Mouse (Mus musculus) embryonic facial prominence, embryonic 11.5 days (tissue): ENCODE measurements at regions not wholly inside any gene's neighbourhood (a gene's known extent, or its start where the extent isn't known, plus 50 kb on each side); places are given as distances from the start of the nearest gene placed in this dataset.

Experiments
- ATAC-seq: fragments of 200-750 bp; cut with Nextera tagmentation; replicated peaks from 2 replicates; pipeline ENCODE4 v1.8.0; 2017; ENCODE audit warnings: low read depth; ENCODE audit not compliant: insufficient number of reproducible peaks, low FRiP score, low TSS enrichment
- DNase-seq: peaks from one replicate; pipeline ENCODE4 v3.0.0-alpha.2; 2015; ENCODE audit warnings: low spot score
- H3K27ac ChIP-seq: fragments of 300-500 bp; sonication (generic); replicated peaks from 2 replicates; pipeline ENCODE4 v1.5.1; 2014; ENCODE audit warnings: mild to moderate bottlenecking, low read depth, low read length, control low read depth
- H3K27me3 ChIP-seq: fragments of 300-500 bp; sonication (generic); 2 replicates; pipeline ENCODE4 v1.6.1; 2014; ENCODE audit warnings: mild to moderate bottlenecking, low read length, moderate library complexity, mixed read lengths; ENCODE audit not compliant: control insufficient read depth, insufficient read depth
- H3K36me3 ChIP-seq: fragments of 300-500 bp; sonication (generic); replicated peaks from 2 replicates; pipeline ENCODE4 v1.6.1; 2014; ENCODE audit warnings: low read depth, mild to moderate bottlenecking, low read length, moderate library complexity, mixed read lengths; ENCODE audit not compliant: control insufficient read depth, insufficient read depth
- H3K4me1 ChIP-seq: fragments of 300-500 bp; sonication (generic); 2 replicates; pipeline ENCODE4 v1.6.1; 2014; ENCODE audit warnings: low read length, mixed read lengths; ENCODE audit not compliant: control insufficient read depth, insufficient read depth
- H3K4me2 ChIP-seq: fragments of 300-500 bp; sonication (generic); 2 replicates; pipeline ENCODE4 v1.6.1; 2014; ENCODE audit warnings: low read depth, mild to moderate bottlenecking, control low read depth, low read length, moderate library complexity
- H3K4me3 ChIP-seq: fragments of 300-500 bp; sonication (generic); 2 replicates; pipeline ENCODE4 v1.5.1; 2014; ENCODE audit warnings: low read depth, low read length, control low read depth
- H3K9ac ChIP-seq: fragments of 300-500 bp; sonication (generic); replicated peaks from 2 replicates; pipeline ENCODE4 v1.6.1; 2014; ENCODE audit warnings: mild to moderate bottlenecking, control low read depth, low read length
- H3K9me3 ChIP-seq: fragments of 300-500 bp; sonication (generic); replicated peaks from 2 replicates; pipeline ENCODE4 v1.6.1; 2016; ENCODE audit warnings: mild to moderate bottlenecking, low read length, inconsistent platforms, mixed read lengths; ENCODE audit not compliant: control insufficient read depth
- WGBS: fragments of 180-500 bp; shearing (Covaris S2); extraction: QIAGEN DNeasy Blood & Tissue Kit; methylation state at CpG from one replicate; pipeline ENCODE4 v1.1.7; 2014; 5-methylcytosine and 5-hydroxymethylcytosine counted together

DNA sequence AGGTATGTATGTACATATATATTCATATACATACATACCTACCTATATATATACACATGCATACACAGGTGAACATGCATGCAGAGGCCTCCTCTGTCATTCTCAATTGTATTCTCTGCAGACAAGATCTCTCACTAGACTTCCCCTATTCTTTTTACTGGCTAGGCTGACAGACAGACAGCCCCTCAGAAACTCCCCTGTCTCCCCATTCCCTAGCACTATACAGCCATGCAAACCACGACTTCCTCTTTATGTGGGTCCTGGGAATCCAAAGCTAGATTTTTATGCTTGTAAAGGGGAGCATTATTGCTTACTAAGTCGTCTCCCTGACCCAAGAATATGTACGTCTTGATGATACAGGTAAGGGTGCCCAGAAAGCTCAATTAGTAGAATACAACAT lies 86.9 kb downstream of the Fam124b start:
- Histone ChIP-seq H3K9ac (no peak overlapping the region), H3K36me3 (no peaks in the 10 kb centered on the region), H3K4me3 (no peak overlapping the region), H3K9me3 (no peaks in the 10 kb centered on the region), H3K4me2 (no peak overlapping the region), H3K4me1 (no peaks in the 10 kb centered on the region), H3K27ac (no peak overlapping the region), H3K27me3 (no peaks in the 10 kb centered on the region)
- ATAC-seq (no peak), DNase-seq (no peak)
- WGBS, result 73% methylated on average over 3 of the region's 3 CpGs

DNA sequence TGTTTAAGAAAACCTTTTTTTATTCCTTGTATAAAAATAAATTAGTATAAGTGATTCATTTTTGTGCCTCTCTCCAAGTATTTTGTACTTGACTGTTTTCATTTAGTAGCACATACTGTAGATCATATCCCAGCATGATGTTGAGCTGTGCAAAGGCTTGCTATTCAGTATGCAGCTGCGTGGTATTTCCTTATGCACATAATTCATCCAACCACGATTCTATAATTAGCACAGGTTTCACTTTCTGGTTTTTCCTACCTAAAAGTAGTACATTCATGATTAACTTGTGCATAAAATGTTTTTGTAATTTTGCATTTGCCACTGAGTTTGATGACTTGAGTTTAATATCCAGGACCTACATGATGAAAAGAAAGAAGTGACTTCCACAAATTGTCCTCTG lies 94.3 kb downstream of the Fam124b start:
- no peak overlapping the region for H3K9ac ChIP-seq
- H3K27ac ChIP-seq, result no peak overlapping the region
- WGBS, result 89% methylated on average over 2 of the region's 2 CpGs
- no peak overlapping the region for H3K4me3 ChIP-seq
- H3K4me1 ChIP-seq, result no peaks in the 10 kb centered on the region
- no peak overlapping the region for H3K4me2 ChIP-seq
- no peak for DNase-seq
- no peaks in the 10 kb centered on the region for H3K9me3 ChIP-seq
- no peak for ATAC-seq
- H3K27me3 ChIP-seq, result no peaks in the 10 kb centered on the region
- H3K36me3 ChIP-seq, result no peaks in the 10 kb centered on the region

GRCm38 (mm10) chr1:80115913-80116312 lies 102.4 kb downstream of the Fam124b start:
- 77% methylated on average over 2 of the region's 2 CpGs for WGBS
- Histone ChIP-seq H3K9me3 (no peaks in the 10 kb centered on the region), H3K4me2 (no peak overlapping the region), H3K36me3 (no peaks in the 10 kb centered on the region), H3K4me1 (no peaks in the 10 kb centered on the region), H3K27ac (no peak overlapping the region), H3K4me3 (no peak overlapping the region), H3K9ac (no peak overlapping the region), H3K27me3 (no peaks in the 10 kb centered on the region)
- no peak for ATAC-seq
- DNase-seq, result no peak

GRCm38 (mm10) chr1:80107747-80108476 lies 110.4 kb downstream of the Fam124b start:
- ATAC-seq (no peak), DNase-seq (no peak)
- Histone ChIP-seq H3K27me3 (no peaks in the 10 kb centered on the region), H3K4me1 (no peaks in the 10 kb centered on the region), H3K4me3 (no peak overlapping the region), H3K9ac (no peak overlapping the region), H3K4me2 (no peak overlapping the region), H3K36me3 (no peaks in the 10 kb centered on the region), H3K27ac (no peak overlapping the region), H3K9me3 (no peaks in the 10 kb centered on the region)
- 82% methylated on average over 2 of the region's 2 CpGs for WGBS

DNA sequence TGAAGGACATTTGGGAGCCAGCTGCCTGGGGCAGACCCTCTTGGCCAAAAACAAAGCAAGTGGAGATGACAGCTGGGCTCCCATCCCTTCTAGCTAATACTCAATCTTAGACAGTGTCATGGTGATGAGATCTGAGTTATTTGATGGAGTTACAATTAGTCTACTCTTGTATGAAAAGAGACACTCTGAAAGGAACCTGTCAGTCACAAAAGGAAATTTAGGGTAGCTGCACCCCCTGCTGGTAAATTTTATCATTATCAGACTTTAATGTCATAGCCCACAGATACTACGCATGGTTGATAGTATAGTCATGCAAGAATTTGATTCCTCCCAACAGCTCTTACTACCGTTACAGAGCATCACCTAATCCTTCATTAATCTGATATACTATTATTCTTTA lies 112.0 kb downstream of the Fam124b start:
- H3K4me3 ChIP-seq, result no peak overlapping the region
- no peak overlapping the region for H3K4me2 ChIP-seq
- no peaks in the 10 kb centered on the region for H3K36me3 ChIP-seq
- H3K27me3 ChIP-seq, result no peaks in the 10 kb centered on the region
- H3K4me1 ChIP-seq, result no peaks in the 10 kb centered on the region
- no peak for ATAC-seq
- WGBS, result 77% methylated on average over 2 of the region's 2 CpGs
- no peaks in the 10 kb centered on the region for H3K9me3 ChIP-seq
- no peak overlapping the region for H3K27ac ChIP-seq
- H3K9ac ChIP-seq, result no peak overlapping the region
- DNase-seq, result peak; percentile 72

DNA sequence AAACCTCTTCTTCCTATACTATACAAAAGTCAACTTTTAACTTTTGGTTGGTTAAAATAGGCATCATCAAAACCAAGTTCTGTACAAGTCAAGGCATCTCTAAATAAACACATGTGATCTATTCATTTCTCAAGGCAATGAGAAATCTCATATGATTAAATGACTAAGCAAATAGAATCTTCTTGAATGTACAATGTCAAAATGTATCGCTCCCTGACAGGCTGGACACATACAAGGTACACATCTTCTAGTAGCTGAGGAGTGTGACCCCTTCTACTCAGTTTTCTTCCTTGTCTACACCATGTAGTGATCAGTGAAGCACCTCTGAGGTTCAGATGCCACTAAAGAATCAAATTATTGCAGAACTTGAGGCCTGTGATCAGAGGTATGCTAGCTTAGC lies 120.0 kb downstream of the Fam124b start:
- Histone ChIP-seq H3K4me3 (no peak overlapping the region), H3K27me3 (no peaks in the 10 kb centered on the region), H3K9ac (no peak overlapping the region), H3K36me3 (no peaks in the 10 kb centered on the region), H3K9me3 (no peaks in the 10 kb centered on the region), H3K27ac (no peak overlapping the region), H3K4me1 (no peaks in the 10 kb centered on the region), H3K4me2 (no peak overlapping the region)
- no peak for ATAC-seq
- 94% methylated on average over 1 of the region's 1 CpGs for WGBS
- no peak for DNase-seq

GRCm38 (mm10) chr1:80091800-80092199 lies 126.5 kb downstream of the Fam124b start:
- DNase-seq (no peak), ATAC-seq (no peak)
- Histone ChIP-seq H3K27me3 (no peaks in the 10 kb centered on the region), H3K9ac (no peak overlapping the region), H3K4me3 (no peak overlapping the region), H3K36me3 (no peaks in the 10 kb centered on the region), H3K9me3 (no peaks in the 10 kb centered on the region), H3K4me1 (no peaks in the 10 kb centered on the region), H3K27ac (no peak overlapping the region), H3K4me2 (no peak overlapping the region)
- WGBS, result 76% methylated on average over 2 of the region's 2 CpGs

DNA sequence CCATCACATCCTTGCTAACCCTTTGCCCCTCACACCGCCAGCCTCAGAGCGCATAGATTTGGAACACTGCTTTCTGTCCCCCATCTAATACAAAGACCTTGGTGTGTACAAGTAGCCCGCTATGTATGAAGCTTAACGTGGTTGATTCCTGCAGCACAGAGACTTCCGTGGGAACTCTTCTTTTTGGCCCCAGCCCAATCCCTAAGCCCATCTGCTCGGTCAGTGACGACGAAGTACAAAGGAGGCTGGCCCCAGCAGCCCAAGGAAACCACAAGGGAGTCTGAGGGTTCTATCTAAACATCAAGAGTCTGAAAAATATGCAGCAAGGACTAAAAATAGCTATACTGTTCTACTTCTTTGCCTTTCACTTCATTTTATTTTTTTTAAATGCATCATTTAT lies 126.9 kb downstream of the Fam124b start:
- 82% methylated on average over 8 of the region's 8 CpGs for WGBS
- no peak for DNase-seq
- Histone ChIP-seq H3K9me3 (no peaks in the 10 kb centered on the region), H3K4me1 (no peaks in the 10 kb centered on the region), H3K36me3 (no peaks in the 10 kb centered on the region), H3K27me3 (no peaks in the 10 kb centered on the region), H3K4me2 (no peak overlapping the region), H3K27ac (no peak overlapping the region), H3K9ac (no peak overlapping the region), H3K4me3 (no peak overlapping the region)
- ATAC-seq, result no peak
